Mouse (Mus musculus): ENCODE data around the gene Susd2.

DNA sequence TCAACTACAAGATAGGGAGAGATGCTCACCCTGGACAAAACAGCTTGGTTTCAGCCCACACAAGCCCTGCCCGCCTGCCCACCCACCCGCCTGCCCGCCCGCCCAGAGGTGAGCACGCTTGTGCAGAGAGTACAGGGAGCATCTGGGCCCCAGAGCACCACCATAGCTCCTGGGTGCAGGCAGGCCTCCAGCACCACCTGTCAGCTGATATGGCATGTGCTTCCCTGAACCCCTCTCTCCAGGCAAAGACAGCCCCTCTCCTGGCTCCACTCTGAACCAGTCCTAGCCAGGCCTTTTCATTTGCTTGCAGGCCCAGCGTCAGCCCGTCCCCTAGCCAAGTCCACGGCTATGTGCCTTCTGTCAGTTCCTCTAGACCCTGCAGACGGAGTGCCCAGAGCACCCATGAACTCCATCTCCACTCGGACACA lies 36.8 kb upstream of the Susd2 start:
- TF ChIP-seq ZMIZ1 (IDR thresholded peaks at IDR 0.05; ENCODE audit: low read depth, low read length) (no peak), POLR2A (IDR thresholded peaks at IDR 0.05; ENCODE audit: low read depth, low read length) (no peak), EP300 (IDR thresholded peaks at IDR 0.05; ENCODE audit: low read length) (no peak), CTCF (conservative IDR thresholded peaks at IDR 0.05 in 1 of 2, IDR thresholded peaks at IDR 0.05 in 1 of 2; ENCODE audit: low read depth in 2 of 2, low read length in 2 of 2) (no peak), NELFE (IDR thresholded peaks at IDR 0.05; ENCODE audit: low read depth, low read length) (no peak)

All from CH12.LX (cell line).